Mouse (Mus musculus) C2C12 (cell line): ENCODE data around the gene Sdc4.

Source experiments
- CTCF ChIP-seq: IDR thresholded peaks from one replicate; pipeline ENCODE4 v1.5.1; 2011; ENCODE audit not compliant: control insufficient read depth, insufficient read depth, insufficient read length
- FOSL1 ChIP-seq: IDR thresholded peaks from one replicate; pipeline ENCODE4 v1.8.0; 2011; ENCODE audit warnings: mild to moderate bottlenecking, low read length; ENCODE audit not compliant: poor library complexity, insufficient read depth, severe bottlenecking
- MAX ChIP-seq: IDR thresholded peaks from one replicate; pipeline ENCODE4 v1.6.1; 2011; ENCODE audit warnings: mild to moderate bottlenecking, control low read depth
- USF1 ChIP-seq: IDR thresholded peaks from one replicate; pipeline ENCODE4 v1.6.1; 2011; ENCODE audit warnings: low read depth, mild to moderate bottlenecking, control low read depth, moderate library complexity

GRCm38 (mm10) chr2:164414167-164414566, 29.5 kb downstream of the Sdc4 start:
- no peak for TF ChIP-seq CTCF
- TF ChIP-seq MAX, result no peak
- no peak for TF ChIP-seq USF1
- no peak for TF ChIP-seq FOSL1
